Mouse (Mus musculus): ENCODE data around the gene Pik3r2.

Pik3r2 gene

GRCm38 (mm10) chr8:70755661-70756475, 20.6 kb downstream of the Pik3r2 start:
- DNase-seq, result peak; percentile 16

GRCm38 (mm10) chr8:70754871-70755660, 21.4 kb downstream of the Pik3r2 start:
- DNase-seq, result peak; percentile 79

- peak; percentile 99 for DNase-seq
Measured at GRCm38 (mm10) chr8:70754043-70754870, 22.3 kb downstream of the Pik3r2 start, which contains the start of gene Rab3a. Rab3a (plus strand) TSS chr8:70754679.

- peak; percentile 93 for DNase-seq
Measured at GRCm38 (mm10) chr8:70753151-70753550, 23.4 kb downstream of the Pik3r2 start.

- peak; percentile 70 for DNase-seq
Measured at GRCm38 (mm10) chr8:70752000-70752764, 24.3 kb downstream of the Pik3r2 start.

GRCm38 (mm10) chr8:70750128-70750680, 26.3 kb downstream of the Pik3r2 start:
- DNase-seq, result no peak

GRCm38 (mm10) chr8:70749097-70749674, 27.3 kb downstream of the Pik3r2 start:
- DNase-seq, result no peak

GRCm38 (mm10) chr8:70748246-70749096, 28.0 kb downstream of the Pik3r2 start:
- no peak for DNase-seq

- no peak for DNase-seq
Measured at GRCm38 (mm10) chr8:70747211-70747890, 29.2 kb downstream of the Pik3r2 start.

DNA sequence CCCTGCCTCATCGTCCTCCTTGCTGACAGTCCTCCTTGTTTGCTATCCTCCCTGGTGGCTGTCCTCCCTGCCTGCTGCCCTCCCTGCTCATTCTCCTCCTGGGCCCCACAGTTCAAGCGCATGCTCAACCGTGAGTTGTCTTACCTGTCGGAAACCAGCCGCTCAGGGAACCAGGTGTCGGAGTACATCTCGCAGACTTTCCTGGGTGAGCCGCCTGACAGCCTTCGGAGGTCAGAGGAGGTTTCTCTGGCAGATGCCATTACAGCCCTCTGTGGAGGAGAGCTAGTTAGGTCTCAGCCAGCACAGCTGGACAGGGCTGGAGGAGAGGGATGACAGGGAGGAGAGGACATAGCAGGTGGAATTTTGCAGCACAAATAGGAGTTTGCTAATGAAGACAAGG, 29.8 kb downstream of the Pik3r2 start:
- no peak for DNase-seq

DNA sequence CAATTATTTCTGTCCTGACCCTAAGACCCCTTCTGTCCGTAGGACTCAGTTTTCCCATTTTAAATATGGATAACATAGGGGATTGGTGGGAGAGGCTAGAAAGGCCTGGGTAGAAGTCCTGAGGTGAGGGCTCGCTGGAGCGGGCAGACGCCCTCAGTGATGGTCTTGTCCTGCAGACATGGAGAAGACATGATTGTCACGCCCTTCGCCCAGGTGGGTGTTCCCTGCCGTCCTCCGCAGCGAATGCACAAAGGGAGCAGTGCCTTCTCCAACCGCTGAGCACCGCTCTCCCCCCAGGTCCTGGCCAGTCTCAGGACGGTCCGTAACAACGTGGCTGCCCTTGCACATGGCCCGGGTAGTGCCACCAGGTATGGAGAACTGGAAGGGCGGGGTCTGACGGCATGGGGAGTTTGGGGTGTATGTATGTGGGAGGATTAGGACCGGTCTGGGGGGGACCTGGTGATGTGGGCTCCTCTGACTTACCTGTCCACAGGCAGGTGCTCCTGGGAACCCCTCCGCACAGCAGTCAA, 30.8 kb downstream of the Pik3r2 start:
- no peak for DNase-seq

GRCm38 (mm10) chr8:70744806-70745205, 31.7 kb downstream of the Pik3r2 start:
- no peak for DNase-seq

- no peak for DNase-seq
Measured at GRCm38 (mm10) chr8:70743656-70744590, 32.6 kb downstream of the Pik3r2 start.

DNA sequence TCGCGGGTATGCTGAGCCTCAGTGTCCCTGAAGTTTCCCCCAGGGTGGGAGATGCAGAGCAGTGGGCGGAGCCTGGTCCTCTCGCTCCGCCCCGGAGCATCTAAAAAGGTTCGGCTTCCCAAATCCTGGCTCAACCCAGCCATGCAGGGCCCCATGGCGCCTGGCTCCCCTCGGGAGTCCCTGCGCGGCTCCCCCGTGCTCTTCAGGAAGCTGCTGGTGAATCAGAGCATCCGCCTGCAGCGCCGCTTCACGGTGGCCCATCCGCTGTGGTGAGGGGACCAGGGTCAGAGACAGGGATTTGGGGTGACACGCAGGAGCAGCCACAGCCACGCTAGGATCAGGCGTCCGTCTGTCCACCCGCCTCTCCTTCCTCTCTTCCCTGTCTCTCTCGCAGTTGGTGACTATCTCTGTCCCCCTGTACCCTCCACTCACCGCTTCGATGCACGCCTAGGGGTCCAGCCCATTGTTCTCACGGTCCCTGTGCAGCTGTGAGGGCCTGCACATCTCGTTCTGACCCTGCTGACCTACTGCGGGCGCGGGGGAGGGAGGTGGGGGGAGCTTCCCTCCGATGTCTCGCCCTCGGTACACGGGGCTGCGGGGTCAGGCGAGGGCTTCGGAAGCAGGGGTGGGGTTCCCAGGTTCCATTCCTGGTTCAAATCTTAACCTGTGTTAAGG, 33.4 kb downstream of the Pik3r2 start:
- no peak for DNase-seq

GRCm38 (mm10) chr8:70742176-70742575, 34.3 kb downstream of the Pik3r2 start:
- DNase-seq, result no peak

DNA sequence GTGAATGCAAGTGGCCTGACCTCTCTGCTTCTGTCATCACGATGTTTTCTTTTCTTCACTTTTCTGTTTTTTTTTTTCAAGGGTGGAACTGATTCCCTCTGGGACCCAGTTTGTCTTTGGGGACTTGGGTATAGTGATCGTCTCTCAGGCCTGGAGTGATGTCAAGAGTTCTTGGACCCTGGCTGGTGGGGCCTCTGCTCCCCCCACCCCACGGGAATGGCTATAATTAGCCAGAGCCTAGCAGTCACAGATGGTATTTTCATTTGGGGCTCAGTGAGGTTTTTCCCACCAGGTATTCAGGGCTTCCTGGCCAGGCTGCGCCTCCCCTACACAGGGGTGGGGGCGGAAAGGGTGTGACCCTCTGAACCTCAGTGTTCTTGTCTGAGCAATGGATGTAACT, 34.9 kb downstream of the Pik3r2 start:
- DNase-seq, result no peak

DNA sequence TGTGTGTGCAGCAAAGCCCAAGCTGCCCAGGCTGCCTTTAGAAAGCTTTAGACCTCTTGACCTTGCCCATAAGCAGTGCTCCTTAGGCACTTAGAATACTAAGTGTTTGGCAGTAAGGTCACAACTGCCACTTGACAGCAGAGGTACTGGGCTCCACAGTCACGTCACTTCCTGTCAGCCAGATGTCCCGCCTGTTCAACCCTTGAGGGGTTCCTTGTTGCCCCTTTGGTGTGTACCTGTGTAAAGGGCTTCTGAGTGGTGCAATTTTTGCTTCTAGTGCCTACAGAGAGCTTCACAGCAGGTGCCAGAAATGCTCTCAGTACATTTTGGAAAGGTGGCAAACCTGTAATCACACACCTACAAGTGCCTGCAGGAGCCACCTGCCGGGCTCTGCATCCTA, 38.3 kb downstream of the Pik3r2 start:
- no peak for DNase-seq

DNA sequence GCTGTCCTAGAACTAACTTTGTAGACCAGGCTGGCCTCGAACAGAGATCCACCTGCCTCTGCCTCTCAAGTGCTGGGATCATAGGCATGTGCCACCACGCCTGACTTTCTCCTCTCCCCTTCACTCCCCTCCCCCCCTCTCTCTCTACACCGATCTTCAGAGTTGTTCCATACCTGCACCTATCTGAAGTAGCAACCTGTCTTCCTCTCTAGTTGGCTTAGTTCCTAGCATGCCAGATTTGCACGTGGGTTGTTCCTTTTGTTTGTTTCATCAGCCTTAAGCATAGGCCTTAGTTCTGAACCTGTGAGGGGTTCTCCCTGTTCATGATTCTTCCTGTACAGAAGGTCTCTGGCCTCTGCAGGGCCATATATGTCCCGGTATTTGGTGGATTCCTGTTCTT, 38.8 kb downstream of the Pik3r2 start:
- DNase-seq, result no peak

Measured in right cerebral cortex, adult 18-20 months (tissue).